Mouse (Mus musculus) hindbrain, postnatal 0 days (tissue): ENCODE measurements around the gene Rbm44. TPM values are rescaled to one million over a fixed set of nuclear protein-coding genes. Genes with fewer than 3 reads are reported as not detected.

Experiments used
- ATAC-seq: fragments of 200-750 bp; cut with Nextera tagmentation; 2 replicates; pipeline ENCODE4 v1.8.0; 2017; ENCODE audit warnings: mild to moderate bottlenecking, moderate TSS enrichment, moderate library complexity
- DNase-seq: peaks from one replicate; pipeline ENCODE4 v3.0.0-alpha.2; 2015; ENCODE audit warnings: low spot score
- H3K27ac ChIP-seq: fragments of 300-500 bp; sonication (generic); 2 replicates; pipeline ENCODE4 v1.5.1; 2014; ENCODE audit warnings: mild to moderate bottlenecking
- H3K27me3 ChIP-seq: fragments of 300-500 bp; sonication (generic); 2 replicates; pipeline ENCODE4 v1.6.1; 2014; ENCODE audit warnings: low read length, mixed read lengths; ENCODE audit not compliant: insufficient read depth
- H3K36me3 ChIP-seq: fragments of 300-500 bp; sonication (generic); 2 replicates; pipeline ENCODE4 v1.6.1; 2014; ENCODE audit warnings: low read length, mixed read lengths; ENCODE audit not compliant: insufficient read depth
- H3K4me1 ChIP-seq: fragments of 300-500 bp; sonication (generic); 2 replicates; pipeline ENCODE4 v1.6.1; 2014; ENCODE audit warnings: antibody characterized with exemption, low read length, mixed read lengths; ENCODE audit not compliant: insufficient read depth
- H3K4me2 ChIP-seq: fragments of 300-500 bp; sonication (generic); 2 replicates; pipeline ENCODE4 v1.6.1; 2014; ENCODE audit warnings: low read depth, mild to moderate bottlenecking, low read length, moderate library complexity, mixed read lengths
- H3K4me3 ChIP-seq: fragments of 300-500 bp; sonication (generic); 2 replicates; pipeline ENCODE4 v1.5.1; 2014; ENCODE audit warnings: low read length
- H3K9ac ChIP-seq: fragments of 300-500 bp; sonication (generic); replicated peaks from 2 replicates; pipeline ENCODE4 v1.6.1; 2014; ENCODE audit warnings: mild to moderate bottlenecking, low read length, moderate library complexity, mixed read lengths
- H3K9me3 ChIP-seq: fragments of 300-500 bp; sonication (generic); 2 replicates; pipeline ENCODE4 v1.6.1; 2016; ENCODE audit warnings: low read length, mixed read lengths
- CTCF ChIP-seq: IDR thresholded peaks from 2 replicates; pipeline ENCODE4 v1.5.1; 2016; ENCODE audit warnings: antibody characterized with exemption, control low read depth, low read depth
- WGBS: fragments of 180-500 bp; shearing (Covaris S2); extraction: QIAGEN DNeasy Blood & Tissue Kit; methylation state at CpG from one replicate; pipeline ENCODE4 v1.1.7; 2014; 5-methylcytosine and 5-hydroxymethylcytosine counted together
- polyA plus RNA-seq: library from polyadenylated mRNA; unstranded; fragments of >200 nt; fragmentation: Nextera tagmentation; extraction: Ambion mirVana; gene quantifications from 2 replicates; pipeline ENCODE4 v1.2.1, GENCODE M21; 2015
- total RNA-seq: library from RNA; depleted of rRNA; stranded (reverse); fragments of >200 nt; gene quantifications from 2 replicates; pipeline ENCODE4 v1.2.3, GENCODE M21; 2014

Gene Rbm44
- total and polyA plus RNA-seq, 2 experiments from 2014 or later: 0.11 TPM; not detected in 1

DNA sequence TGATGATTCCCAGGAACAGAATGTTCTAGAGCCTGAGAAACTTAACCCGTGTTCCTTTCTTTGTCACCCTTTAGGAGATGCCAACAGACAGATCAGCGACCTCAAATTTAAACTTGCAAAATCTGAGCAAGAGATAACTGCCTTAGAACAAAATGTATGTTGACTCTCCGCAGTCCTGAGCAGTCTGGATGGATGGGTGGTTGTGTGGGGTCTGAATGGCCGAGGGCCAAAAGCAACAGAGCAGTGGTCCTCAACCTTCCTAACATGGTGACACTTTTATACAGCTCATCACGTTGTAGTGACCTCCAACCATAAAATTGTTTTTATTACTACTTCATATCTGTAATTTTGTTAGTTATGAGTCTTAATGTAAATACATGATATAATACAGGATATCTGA lies 21.9 kb upstream of the Rbm44 start:
- no peak for TF ChIP-seq CTCF
- H3K36me3 ChIP-seq: peaks cover 7% of the 10 kb centered on the region
- WGBS: 94% methylated on average over 5 of the region's 5 CpGs

DNA sequence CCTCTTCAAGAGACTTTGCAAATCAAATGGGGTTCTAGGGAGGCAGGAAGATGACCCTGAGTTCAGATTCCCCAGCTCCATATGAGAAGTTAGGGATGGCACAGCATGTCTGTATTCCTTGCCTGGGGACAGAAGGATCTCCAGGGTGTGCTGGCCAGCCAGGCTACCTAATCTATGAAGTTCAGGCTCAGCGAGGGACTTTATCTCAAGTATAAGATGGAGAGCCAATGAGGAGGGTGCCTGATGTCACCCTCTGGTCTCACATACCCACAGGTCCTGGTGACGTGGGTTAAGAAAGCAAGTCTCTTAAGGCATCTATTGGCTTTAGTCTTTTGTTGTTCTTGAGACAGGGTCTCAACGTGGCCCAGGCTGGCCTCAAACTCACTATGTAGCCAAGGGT lies 21.4 kb upstream of the Rbm44 start:
- peaks cover 7% of the 10 kb centered on the region for H3K36me3 ChIP-seq

More for the DNA sequence above, 21.9 kb upstream of the Rbm44 start:
- no peaks in the 10 kb centered on the region for H3K9me3 ChIP-seq
- no peaks in the 10 kb centered on the region for H3K4me1 ChIP-seq
- H3K9ac ChIP-seq: no peak overlapping the region
- DNase-seq (no peak), ATAC-seq (no peak)
- no peaks in the 10 kb centered on the region for H3K27me3 ChIP-seq
- no peak overlapping the region for H3K4me3 ChIP-seq
- no peak overlapping the region for H3K4me2 ChIP-seq
- H3K27ac ChIP-seq: no peak overlapping the region

DNA sequence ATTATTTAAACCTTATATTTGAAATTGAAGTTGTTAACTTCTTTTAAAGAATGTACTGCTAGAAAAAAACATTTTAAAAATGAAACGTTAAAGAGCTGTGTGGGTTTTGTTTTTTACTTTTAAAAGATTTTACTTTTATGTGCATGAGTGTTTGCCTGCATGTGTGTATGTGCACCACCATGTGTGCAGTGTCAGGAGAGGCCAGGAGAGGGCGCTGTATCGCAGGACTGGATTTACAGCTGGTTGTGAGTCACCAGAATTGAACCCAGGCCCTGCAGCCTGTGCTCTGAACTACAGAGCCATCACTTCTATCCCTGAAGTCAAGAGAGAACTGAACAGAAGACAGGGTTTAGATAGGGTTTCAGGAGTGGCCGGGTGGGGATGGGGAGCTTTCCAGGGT lies 16.0 kb upstream of the Rbm44 start:
- no peaks in the 10 kb centered on the region for H3K27me3 ChIP-seq
- no peak overlapping the region for H3K4me3 ChIP-seq
- ATAC-seq (no peak), DNase-seq (no peak)
- 90% methylated on average over 4 of the region's 4 CpGs for WGBS
- no peak overlapping the region for H3K9ac ChIP-seq
- H3K36me3 ChIP-seq: peaks cover 7% of the 10 kb centered on the region
- no peak overlapping the region for H3K27ac ChIP-seq
- H3K9me3 ChIP-seq: no peaks in the 10 kb centered on the region
- no peaks in the 10 kb centered on the region for H3K4me1 ChIP-seq
- no peak; the same call in 1 of the 2 replicates for TF ChIP-seq CTCF
- H3K4me2 ChIP-seq: no peak overlapping the region

More for the DNA sequence above, 21.4 kb upstream of the Rbm44 start:
- ATAC-seq (no peak), DNase-seq (no peak)
- TF ChIP-seq CTCF: no peak
- 96% methylated on average over 3 of the region's 3 CpGs for WGBS
- Histone ChIP-seq H3K9ac (no peak overlapping the region), H3K4me2 (no peak overlapping the region), H3K4me3 (no peak overlapping the region), H3K9me3 (no peaks in the 10 kb centered on the region), H3K27ac (no peak overlapping the region), H3K4me1 (no peaks in the 10 kb centered on the region), H3K27me3 (no peaks in the 10 kb centered on the region)

DNA sequence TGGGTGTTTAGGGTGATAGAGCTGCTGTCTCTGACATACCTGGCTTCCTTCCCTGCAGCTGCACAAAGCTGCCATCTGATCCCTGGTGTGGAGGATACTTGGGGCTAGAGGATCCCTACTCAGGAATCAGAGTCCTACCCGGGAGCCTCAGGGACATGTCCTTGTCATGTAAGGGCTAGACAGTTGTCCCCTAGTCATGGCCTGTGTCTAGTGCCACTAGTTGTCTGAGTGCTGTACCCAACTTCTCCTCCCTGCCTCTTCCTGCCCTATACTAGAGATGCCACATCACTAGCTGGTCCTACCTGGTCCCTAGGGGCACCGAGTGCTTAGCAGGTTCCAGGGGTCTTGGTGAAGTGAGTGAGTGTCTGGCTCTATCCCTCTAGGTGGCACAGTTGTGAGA lies 7.9 kb upstream of the Rbm44 start:
- Histone ChIP-seq H3K9me3 (no peaks in the 10 kb centered on the region), H3K9ac (no peak overlapping the region), H3K36me3 (no peaks in the 10 kb centered on the region), H3K4me1 (no peaks in the 10 kb centered on the region), H3K27ac (no peak overlapping the region), H3K27me3 (no peaks in the 10 kb centered on the region), H3K4me3 (no peak overlapping the region), H3K4me2 (no peak overlapping the region)
- ATAC-seq: no peak
- 94% methylated on average over 2 of the region's 2 CpGs for WGBS
- no peak for TF ChIP-seq CTCF
- no peak for DNase-seq

DNA sequence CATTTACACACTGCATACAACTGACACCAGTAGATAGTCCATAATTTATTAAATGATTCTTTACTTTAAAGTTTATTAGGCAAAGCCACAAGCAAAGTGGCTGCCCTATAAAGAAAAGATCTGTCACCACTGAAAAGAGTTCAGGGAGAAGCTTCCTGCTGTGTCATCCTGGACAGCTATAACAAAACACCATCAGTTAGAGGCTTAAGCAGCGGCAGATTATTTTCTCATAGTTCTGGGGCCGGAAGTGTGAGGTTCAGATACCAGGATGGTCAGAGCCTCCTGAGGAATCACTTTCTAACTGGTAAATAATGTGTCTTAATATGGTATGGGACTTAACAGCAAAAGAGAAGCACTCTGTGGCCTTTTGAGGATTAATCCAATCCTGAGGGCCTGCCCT lies 6.6 kb downstream of the Rbm44 start:
- TF ChIP-seq CTCF: no peak
- ATAC-seq (no peak), DNase-seq (no peak)
- Histone ChIP-seq H3K4me3 (no peak overlapping the region), H3K9ac (no peak overlapping the region), H3K27me3 (no peaks in the 10 kb centered on the region), H3K4me2 (no peak overlapping the region), H3K27ac (no peak overlapping the region), H3K36me3 (no peaks in the 10 kb centered on the region), H3K9me3 (no peaks in the 10 kb centered on the region), H3K4me1 (no peaks in the 10 kb centered on the region)
- 68% methylated on average over 2 of the region's 2 CpGs for WGBS

DNA sequence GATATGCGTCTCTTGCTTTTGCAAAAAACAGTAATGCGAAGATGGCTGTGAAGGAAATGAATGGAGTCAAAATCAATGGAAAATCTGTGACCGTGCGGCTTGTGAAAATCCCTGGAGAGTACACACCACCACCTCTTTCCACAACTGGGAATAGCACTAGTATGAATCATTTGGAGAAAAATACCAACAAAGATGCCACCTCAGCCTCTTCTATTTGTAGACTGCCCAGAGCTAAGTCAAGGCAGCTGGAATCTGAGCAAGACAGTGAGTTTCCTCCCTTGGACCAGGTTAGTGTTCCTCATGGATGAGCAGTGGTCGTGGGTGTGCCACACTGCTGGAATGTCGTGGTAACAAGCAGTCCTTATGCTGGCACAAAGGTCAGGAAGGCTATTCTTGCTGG lies 21.9 kb downstream of the Rbm44 start:
- Histone ChIP-seq H3K4me3 (no peak overlapping the region), H3K27ac (no peak overlapping the region), H3K27me3 (no peaks in the 10 kb centered on the region), H3K9ac (no peak overlapping the region), H3K36me3 (no peaks in the 10 kb centered on the region), H3K4me1 (no peaks in the 10 kb centered on the region), H3K9me3 (no peaks in the 10 kb centered on the region), H3K4me2 (no peak overlapping the region)
- ATAC-seq (no peak), DNase-seq (no peak)
- 78% methylated on average over 6 of the region's 6 CpGs for WGBS
- no peak for TF ChIP-seq CTCF

DNA sequence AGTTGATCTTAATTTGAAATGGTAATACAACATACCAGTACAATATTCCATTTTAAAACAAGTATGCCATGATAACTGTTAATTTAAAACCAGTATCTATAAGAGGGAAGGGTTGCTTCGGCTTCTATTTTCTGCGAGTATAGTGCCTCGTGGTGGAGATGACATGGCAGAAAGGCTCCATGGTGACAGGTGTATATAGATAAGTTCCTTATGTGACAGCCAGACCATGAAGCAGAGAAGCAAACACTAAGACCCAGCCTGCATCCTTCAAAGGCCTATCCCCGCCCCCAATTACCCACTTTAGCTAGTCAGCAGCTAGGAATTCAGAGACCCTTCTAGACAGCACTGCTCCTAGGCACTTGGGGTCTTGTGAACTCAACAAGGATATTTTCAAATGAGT lies 24.3 kb downstream of the Rbm44 start:
- no peaks in the 10 kb centered on the region for H3K36me3 ChIP-seq
- no peaks in the 10 kb centered on the region for H3K27me3 ChIP-seq
- H3K4me2 ChIP-seq: no peak overlapping the region
- H3K4me1 ChIP-seq: no peaks in the 10 kb centered on the region
- H3K4me3 ChIP-seq: no peak overlapping the region
- 81% methylated on average over 4 of the region's 4 CpGs for WGBS
- DNase-seq (no peak), ATAC-seq (no peak)
- no peak overlapping the region for H3K9ac ChIP-seq
- TF ChIP-seq CTCF: no peak
- H3K27ac ChIP-seq: no peak overlapping the region
- no peaks in the 10 kb centered on the region for H3K9me3 ChIP-seq
